Mouse (Mus musculus) adrenal gland, postnatal 36 days (tissue): ENCODE measurements around the gene C1qtnf7. TPM values are rescaled to one million over a fixed set of nuclear protein-coding genes. Genes with fewer than 3 reads are reported as not detected.

Experiments used
- DNase-seq, 2 experiments: peaks; one replicate each; pipeline ENCODE4 v3.0.0; 2021; ENCODE audit warnings: mixed read lengths in 1 of 2
- total RNA-seq, 2 experiments: library from RNA; stranded (reverse); gene quantifications; 2 replicates each; pipeline ENCODE4 v1.2.3; 2021

Gene C1qtnf7
- total RNA-seq, 2 experiments from 2014 or later: 2.6 to 7.5 TPM

GRCm38 (mm10) chr5:43608073-43608472 lies 92.7 kb downstream of the C1qtnf7 start:
- no peak for DNase-seq

- peak; percentile 27 to 44 for DNase-seq
These were observed 94.4 kb downstream of the C1qtnf7 start for GRCm38 (mm10) chr5:43609760-43610159.

GRCm38 (mm10) chr5:43621575-43622299 lies 106.4 kb downstream of the C1qtnf7 start:
- DNase-seq: no peak

- DNase-seq: no peak
These were observed 110.1 kb downstream of the C1qtnf7 start for GRCm38 (mm10) chr5:43625407-43625806.

GRCm38 (mm10) chr5:43634071-43634601 lies 118.8 kb downstream of the C1qtnf7 start:
- no peak for DNase-seq

GRCm38 (mm10) chr5:43634602-43635081 lies 119.3 kb downstream of the C1qtnf7 start:
- DNase-seq: no peak

GRCm38 (mm10) chr5:43645020-43645419 lies 129.7 kb downstream of the C1qtnf7 start:
- DNase-seq: no peak

- DNase-seq: no peak
These were observed 131.9 kb downstream of the C1qtnf7 start for GRCm38 (mm10) chr5:43647098-43647774.

- no peak for DNase-seq
These were observed 146.2 kb downstream of the C1qtnf7 start for GRCm38 (mm10) chr5:43661498-43661897.

- peak; percentile 46 to 56 for DNase-seq
These were observed 146.9 kb downstream of the C1qtnf7 start, which contains the start of gene Cc2d2a for GRCm38 (mm10) chr5:43661997-43662961. TSS of gene Cc2d2a (plus strand) at chr5:43662346.

GRCm38 (mm10) chr5:43663531-43663930 lies 148.2 kb downstream of the C1qtnf7 start:
- DNase-seq: peak in 1 of 2 experiments; percentile 7

- peak in 1 of 2 experiments; percentile 14 for DNase-seq
These were observed 149.8 kb downstream of the C1qtnf7 start for GRCm38 (mm10) chr5:43665144-43665543.

Other genes starting within 250 kb of the C1qtnf7 start
- 10 to 100 TPM; 13.8 to 18.8 TPM for gene Cc2d2a, start 146.8 kb downstream of the C1qtnf7 start, total RNA-seq